Mouse (Mus musculus): ENCODE results near the gene Tra2a. TPM values are rescaled to one million over a fixed set of nuclear protein-coding genes. Genes with fewer than 3 reads are reported as not detected.

Tra2a gene
- 34.1 and 56.6 TPM in 2 replicates for polyA plus RNA-seq (2012; rRNA removed; ENCODE audit: low replicate concordance)

DNA sequence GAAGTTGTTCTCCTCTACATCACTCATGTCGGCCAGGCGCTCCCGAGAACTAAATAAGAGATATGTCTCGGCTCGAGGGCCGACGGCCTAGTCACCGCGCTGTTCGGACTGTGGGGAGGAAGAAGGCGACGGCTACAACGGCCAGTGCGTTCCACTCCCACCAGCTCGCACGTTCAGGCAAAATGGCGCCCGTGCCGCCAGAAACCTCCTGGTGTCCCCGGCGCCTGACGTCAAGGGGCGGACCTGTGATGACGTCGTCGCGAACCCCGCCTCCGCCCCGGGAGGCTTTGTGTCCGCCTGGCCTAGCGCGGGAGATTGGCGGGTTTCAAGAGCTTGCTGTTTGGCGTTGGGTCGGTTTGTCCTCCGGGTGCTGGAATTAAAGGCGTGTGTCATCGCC, at the start of gene Tra2a:
TSS of gene Tra2a (minus strand) at position 187 of the 397 bp plus-strand sequence.

DNA sequence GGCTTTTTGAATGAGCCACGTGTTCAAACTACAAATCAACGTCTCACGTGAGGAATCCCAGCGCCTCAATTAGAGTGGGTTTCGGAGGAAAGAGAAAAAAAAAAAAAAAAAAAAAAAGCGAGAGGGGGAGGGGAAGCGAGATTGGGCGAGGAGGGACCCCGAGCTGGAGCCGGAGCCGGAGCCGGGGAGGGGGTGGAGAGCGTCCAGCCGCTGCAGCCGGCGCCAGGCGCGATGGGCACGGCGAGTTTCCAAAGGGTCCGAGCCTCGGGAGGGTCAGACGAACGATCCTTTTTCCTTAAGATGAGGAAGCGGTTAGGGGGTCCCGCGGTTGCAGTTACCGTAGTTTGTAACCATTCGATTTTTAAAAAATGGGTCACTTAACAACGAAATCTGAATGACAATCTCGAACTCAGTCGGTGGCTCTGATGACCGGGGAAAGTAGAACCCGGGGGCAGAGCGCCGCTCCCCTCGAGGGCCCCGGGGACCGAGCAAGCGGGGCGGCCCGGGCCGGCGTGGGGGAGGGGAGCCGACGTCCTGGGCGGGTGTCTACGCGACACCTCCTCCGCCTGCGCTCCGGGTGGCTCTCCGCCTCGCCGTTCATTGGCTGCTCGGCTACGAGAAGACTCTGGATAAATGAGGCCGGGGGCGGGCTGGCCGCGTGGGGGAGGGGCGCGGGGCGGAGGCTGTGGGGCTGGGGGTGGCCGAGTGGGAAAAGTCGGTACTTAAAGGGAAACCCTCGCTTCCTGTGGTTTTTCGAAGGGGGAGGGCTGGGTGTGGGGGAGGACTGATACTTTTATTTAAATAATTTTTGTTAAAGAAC, 48.7 kb downstream of the Tra2a start, which contains the start of gene Igf2bp3:
TSS of gene Igf2bp3 (minus strand) at position 30 of the 820 bp plus-strand sequence.

Other genes with a start within 250 kb of the Tra2a start
- gene Gpnmb, start 227.5 kb downstream of the Tra2a start, polyA plus RNA-seq (2012; rRNA removed; ENCODE audit: low replicate concordance): 15.2 and 29.6 TPM in 2 replicates
- gene Malsu1, start 190.2 kb downstream of the Tra2a start, polyA plus RNA-seq (2012; rRNA removed; ENCODE audit: low replicate concordance): 20.4 and 22.8 TPM in 2 replicates
- gene Igf2bp3, start 49.1 kb downstream of the Tra2a start, polyA plus RNA-seq (2012; rRNA removed; ENCODE audit: low replicate concordance): 0.03 and 0.09 TPM in 2 replicates
- gene Ccdc126, start 55.2 kb upstream of the Tra2a start, polyA plus RNA-seq (2012; rRNA removed; ENCODE audit: low replicate concordance): 2.9 and 4.2 TPM in 2 replicates
- 0.97 and 3.3 TPM in 2 replicates for gene Fam221a, start 103.7 kb upstream of the Tra2a start, polyA plus RNA-seq (2012; rRNA removed; ENCODE audit: low replicate concordance)
- gene Stk31, start 131.6 kb upstream of the Tra2a start, polyA plus RNA-seq (2012; rRNA removed; ENCODE audit: low replicate concordance): not detected in 2 replicates